Mouse (Mus musculus) cerebellum, adult 2 months (tissue): ENCODE data around the gene Man2c1.

Experiments used
- CTCF ChIP-seq: fragments of 200-500 bp; IDR thresholded peaks from 2 replicates; pipeline ENCODE4 v1.5.1; 2011; ENCODE audit warnings: low read depth, mild to moderate bottlenecking, control low read depth, low read length, moderate library complexity, borderline replicate concordance; ENCODE audit not compliant: insufficient read depth
- POLR2A ChIP-seq: fragments of 200-500 bp; IDR thresholded peaks from 2 replicates; pipeline ENCODE4 v1.6.1; 2011; ENCODE audit warnings: low read length, control low read depth, borderline replicate concordance; ENCODE audit not compliant: insufficient read depth

GRCm38 (mm10) chr9:57166173-57166572, 35.7 kb downstream of the Man2c1 start:
- TF ChIP-seq CTCF: no peak
- TF ChIP-seq POLR2A: no peak
